Mouse (Mus musculus) E14TG2a.4 (cell line): ENCODE measurements at regions not wholly inside any gene's neighbourhood (a gene's known extent, or its start where the extent isn't known, plus 50 kb on each side); places are given as distances from the start of the nearest gene placed in this dataset.

Experiments
- CTCF ChIP-seq: conservative IDR thresholded peaks from 2 replicates; pipeline ENCODE4 v1.5.1; 2014; ENCODE audit warnings: low read length
- NANOG ChIP-seq: IDR thresholded peaks from 2 replicates; pipeline ENCODE4 v1.6.1; 2014; ENCODE audit warnings: borderline replicate concordance, low read length, mixed read lengths
- POU5F1 ChIP-seq: IDR thresholded peaks from 2 replicates; pipeline ENCODE4 v1.6.1; 2014; ENCODE audit warnings: low read length, borderline replicate concordance

GRCm38 (mm10) chr5:77681592-77681991 is 273.8 kb upstream of the Igfbp7 start:
- TF ChIP-seq CTCF (0 out of 2 replicates have a peak, but pooled peaks have one; percentile 5), POU5F1 (no peak), NANOG (no peak)
